Mouse (Mus musculus) adrenal gland, adult 2 months (tissue): ENCODE measurements around the gene Cx3cr1. TPM values are rescaled to one million over a fixed set of nuclear protein-coding genes. Genes with fewer than 3 reads are reported as not detected.
A peak's percentile ranks its signal among the peaks of the same experiment; 100 is the strongest.

Source experiments
- DNase-seq: peaks from one replicate; pipeline ENCODE4 v3.0.0; 2021
- polyA plus RNA-seq: library from polyadenylated mRNA; depleted of rRNA; stranded (reverse); fragments of >200 nt; gene quantifications from 2 replicates; pipeline ENCODE4 v1.2.3, GENCODE M21; 2012
- total RNA-seq, 2 experiments: library from RNA; stranded (reverse); gene quantifications; 2 replicates each; pipeline ENCODE4 v1.2.3; 2021

The Cx3cr1 gene
- total and polyA plus RNA-seq, 3 experiments: 3.5 to 12.5 (median 10.8) TPM

DNA sequence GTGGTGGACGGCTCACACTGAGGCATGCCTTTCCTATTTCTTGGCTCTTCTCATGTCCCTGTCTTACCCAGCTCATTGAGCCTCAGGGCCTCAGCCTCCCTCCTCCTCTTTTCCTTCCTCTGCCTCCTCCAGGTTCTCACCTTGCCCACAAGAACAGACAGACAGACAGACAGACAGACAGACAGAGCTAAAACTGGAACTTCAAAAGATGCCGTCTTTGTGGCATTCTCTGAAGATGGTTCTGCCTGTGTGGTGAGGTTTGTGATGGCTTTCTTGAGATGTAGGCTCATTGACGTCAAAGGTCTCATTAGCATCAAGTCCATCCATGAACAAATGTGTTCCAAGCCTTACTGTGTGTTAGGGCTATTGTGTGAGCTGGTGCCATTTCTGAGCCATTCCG lies 13.0 kb upstream of the Cx3cr1 start:
- no peak for DNase-seq

- no peak for DNase-seq
Observed at GRCm38 (mm10) chr9:120081967-120082366, 12.3 kb upstream of the Cx3cr1 start.

- DNase-seq: no peak
Observed at GRCm38 (mm10) chr9:120081247-120081646, 11.6 kb upstream of the Cx3cr1 start.

GRCm38 (mm10) chr9:120080546-120081108 lies 10.9 kb upstream of the Cx3cr1 start:
- DNase-seq: no peak

GRCm38 (mm10) chr9:120079901-120080300 lies 10.2 kb upstream of the Cx3cr1 start:
- no peak for DNase-seq

DNA sequence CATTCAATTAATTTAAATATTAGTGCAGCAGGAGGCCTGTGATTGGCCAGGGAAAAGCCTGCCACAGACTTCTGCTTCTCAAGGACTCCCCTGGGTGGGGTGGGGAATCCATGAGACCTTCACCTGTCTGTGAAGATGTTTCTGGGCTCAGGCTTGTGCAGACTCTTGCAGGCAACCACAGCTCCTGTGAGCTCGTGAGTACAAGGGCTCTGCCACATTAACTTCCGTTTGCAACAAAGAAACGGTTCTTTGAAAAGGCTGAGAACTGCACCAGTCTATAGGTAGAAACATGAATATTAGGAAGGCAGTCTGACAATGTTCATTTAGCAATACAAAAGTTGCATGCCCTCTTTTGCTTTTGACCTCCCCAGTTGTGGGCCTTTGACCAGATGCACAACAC lies 8.6 kb upstream of the Cx3cr1 start:
- DNase-seq: no peak

- no peak for DNase-seq
Observed at GRCm38 (mm10) chr9:120074516-120074915, 4.8 kb upstream of the Cx3cr1 start.

- peak; percentile 85 for DNase-seq
Observed at GRCm38 (mm10) chr9:120073169-120073568, 3.5 kb upstream of the Cx3cr1 start.

- DNase-seq: no peak
Observed at GRCm38 (mm10) chr9:120071251-120071650, 1.6 kb upstream of the Cx3cr1 start.

DNA sequence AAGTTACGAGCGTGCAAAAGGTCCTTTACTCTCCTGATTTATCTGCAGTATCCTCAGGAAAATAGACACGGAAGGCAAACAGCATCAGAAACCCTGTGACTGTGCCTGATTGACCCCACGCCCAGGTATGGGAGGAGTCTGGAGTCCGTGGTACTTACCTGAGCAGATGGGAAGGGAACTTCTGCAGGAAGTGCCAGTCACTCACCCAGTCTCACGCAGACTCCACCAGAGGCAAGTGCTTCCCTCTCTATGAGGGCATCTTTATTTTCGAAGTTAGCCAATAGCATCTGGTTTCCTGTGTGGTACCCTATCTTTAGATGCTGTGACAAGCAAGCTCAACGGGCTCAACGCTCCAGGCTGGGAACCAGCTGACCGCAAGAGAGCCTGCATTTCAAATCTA lies 1.6 kb downstream of the Cx3cr1 start:
- DNase-seq: no peak

- DNase-seq: no peak
Observed at GRCm38 (mm10) chr9:120067609-120068008, 2.1 kb downstream of the Cx3cr1 start.

DNA sequence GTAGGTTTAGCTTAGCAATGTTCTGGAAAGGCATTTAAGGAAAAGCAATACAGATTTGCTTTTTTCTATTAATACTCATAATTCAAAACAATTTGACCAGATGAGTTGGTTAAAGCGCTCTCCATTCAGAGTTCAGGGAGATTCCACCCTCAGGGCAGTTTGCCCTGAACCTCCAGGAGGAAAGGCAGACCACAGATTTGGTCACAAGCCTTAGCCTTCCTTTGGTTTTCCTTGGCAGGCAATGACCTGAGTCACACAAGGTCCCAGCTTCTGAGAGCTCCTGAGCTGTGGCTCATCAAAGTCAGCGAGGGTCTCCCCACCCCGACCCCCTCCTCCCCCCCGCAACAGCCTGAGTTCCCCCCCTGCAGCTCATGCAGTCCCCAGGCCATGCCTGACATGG lies 5.4 kb downstream of the Cx3cr1 start:
- DNase-seq: no peak

- DNase-seq: no peak
Observed at GRCm38 (mm10) chr9:120058730-120059129, 10.9 kb downstream of the Cx3cr1 start.

GRCm38 (mm10) chr9:120056201-120056600 lies 13.5 kb downstream of the Cx3cr1 start:
- no peak for DNase-seq

DNA sequence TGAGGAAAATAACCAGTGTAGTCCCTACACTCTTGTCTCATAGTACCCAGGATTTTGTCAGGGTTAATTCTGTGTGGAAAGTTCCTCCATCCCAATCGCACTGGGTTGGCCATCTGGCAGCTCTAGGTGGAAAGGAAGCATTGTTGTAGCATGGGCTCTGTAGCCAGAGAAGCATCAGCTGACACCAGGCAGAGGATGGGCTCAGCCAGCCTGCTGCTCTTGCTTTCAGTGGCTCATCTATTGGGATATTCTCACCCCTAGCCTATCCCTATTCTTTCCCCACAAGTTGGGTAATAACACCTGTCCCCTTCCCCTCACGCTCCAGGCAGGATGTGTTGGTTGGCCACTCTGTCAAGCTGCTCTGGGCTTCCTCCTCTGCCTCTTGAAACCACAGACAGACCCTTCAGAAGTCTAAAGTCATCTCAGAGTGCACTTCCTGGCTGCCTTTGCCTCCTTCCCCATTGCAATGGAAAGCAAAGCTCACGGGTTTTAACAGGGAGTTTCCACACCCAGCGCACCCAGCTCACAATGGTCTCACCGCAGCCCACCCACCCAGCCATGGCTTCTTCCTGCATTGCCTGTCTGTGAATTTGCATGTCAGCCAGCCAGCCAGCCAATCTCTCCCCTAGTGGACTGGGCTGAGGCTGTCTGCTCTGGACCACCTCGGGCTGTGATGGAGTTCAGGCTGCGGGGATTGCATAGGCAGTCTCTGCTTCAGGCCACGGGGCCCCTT lies 15.0 kb downstream of the Cx3cr1 start:
- peak; percentile 14 for DNase-seq

- DNase-seq: peak; percentile 76
Observed at GRCm38 (mm10) chr9:120049407-120049806, 20.3 kb downstream of the Cx3cr1 start.

GRCm38 (mm10) chr9:120048495-120048894 lies 21.2 kb downstream of the Cx3cr1 start:
- no peak for DNase-seq

GRCm38 (mm10) chr9:120043115-120043514 lies 26.6 kb downstream of the Cx3cr1 start:
- peak; percentile 34 for DNase-seq

GRCm38 (mm10) chr9:120037414-120037813 lies 32.3 kb downstream of the Cx3cr1 start:
- DNase-seq: no peak

DNA sequence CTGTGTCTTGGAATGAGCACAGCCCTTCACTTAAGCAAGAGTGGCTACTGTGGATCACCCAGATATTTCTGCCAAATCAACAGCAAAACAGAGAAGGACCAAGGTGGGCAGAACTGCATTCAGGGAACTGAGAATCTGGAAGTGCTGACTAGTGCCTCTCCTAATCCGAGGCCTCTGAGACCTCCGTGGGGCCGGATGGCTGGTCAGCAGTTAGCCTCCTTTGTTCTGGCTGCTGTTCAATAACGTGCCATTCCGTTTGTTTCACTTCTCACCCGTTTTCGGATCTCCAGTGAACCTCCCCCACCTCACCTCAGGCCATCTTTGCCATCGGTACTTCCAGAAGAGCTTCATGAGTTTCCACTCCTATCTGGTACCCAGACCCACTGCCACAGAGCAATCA lies 35.3 kb downstream of the Cx3cr1 start:
- DNase-seq: no peak

DNA sequence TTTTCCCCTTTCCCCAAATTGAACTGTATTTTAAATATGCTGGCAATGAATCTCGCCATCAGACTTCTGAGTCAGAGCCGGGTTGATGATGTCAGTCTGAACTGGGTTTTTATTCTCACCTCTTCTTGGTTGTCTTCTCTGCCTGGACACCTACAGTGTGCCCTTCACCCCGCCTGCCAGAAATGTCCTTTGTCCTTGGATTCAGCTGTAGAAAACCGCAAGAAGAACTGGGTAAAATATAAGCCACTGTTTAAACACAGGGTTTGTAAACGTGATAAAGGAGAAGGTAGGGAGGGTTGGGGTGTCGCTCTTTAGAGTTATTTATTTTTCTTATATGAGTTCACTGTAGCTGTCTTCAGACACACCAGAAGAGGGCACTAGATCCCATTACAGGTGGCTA lies 37.0 kb downstream of the Cx3cr1 start:
- no peak for DNase-seq

DNA sequence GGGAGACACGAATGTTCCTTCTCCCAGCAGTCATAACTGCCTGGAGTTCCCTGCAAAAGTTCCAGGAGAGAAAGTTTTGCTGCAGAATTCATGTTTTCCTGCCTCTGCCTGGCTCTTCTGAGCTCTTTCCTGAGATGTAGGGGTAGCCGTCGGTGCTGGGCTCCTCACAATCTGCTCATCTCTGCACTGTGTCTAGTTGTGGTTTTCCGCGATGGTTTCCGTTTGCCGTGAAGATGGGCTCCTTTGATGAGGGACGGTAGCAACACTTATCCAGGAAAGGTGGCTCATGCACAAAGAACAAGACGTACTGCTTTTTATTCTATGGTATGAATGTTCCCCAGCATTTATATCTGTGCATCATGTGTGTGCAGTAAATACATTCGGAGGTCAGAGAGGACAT lies 39.3 kb downstream of the Cx3cr1 start:
- DNase-seq: no peak

DNA sequence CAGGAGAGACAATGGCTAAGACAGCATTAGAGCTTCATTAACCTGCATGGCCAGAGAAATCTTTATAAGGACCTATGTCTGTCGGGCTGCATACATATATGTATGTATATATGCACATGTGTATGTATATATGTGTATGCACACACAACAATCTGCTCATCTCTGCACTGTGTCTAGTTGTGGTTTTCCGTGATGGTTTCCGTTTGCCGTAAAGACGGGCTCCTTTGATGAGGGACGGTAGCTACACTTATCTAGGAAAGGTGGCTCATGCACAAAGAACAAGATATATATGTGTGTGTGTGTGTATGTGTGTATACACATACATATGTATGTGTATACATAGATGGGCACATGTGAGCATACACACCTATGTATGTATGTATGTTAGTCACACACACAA lies 39.8 kb downstream of the Cx3cr1 start:
- DNase-seq: no peak
